Mouse (Mus musculus): ENCODE measurements around the gene Pacs1.
"Not testable (repeated sequence)": the region's sequence is repeated elsewhere in the genome, so short reads cannot be mapped to it uniquely, and the experiment has no call there.

DNA sequence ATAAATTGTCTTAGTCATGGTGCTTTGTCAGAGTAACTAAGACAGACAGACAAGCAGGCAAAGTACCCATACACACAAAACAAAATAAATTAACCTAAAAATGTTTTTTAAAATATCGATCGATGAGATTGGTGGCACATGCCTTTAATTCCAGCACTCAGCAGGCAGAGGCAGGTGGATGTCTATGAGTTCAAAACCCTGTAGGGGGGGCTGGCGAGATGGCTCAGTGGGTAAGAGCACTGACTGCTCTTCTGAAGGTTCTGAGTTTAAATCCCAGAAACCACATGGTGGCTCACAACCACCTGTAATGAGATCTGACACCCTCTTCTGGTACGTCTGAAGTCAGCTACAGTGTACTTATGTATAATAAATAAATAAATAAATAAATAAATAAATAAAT is 72.3 kb downstream of the Pacs1 start:
- not testable (repeated sequence) for TF ChIP-seq CTCF (IDR thresholded peaks at IDR 0.05; ENCODE audit: borderline replicate concordance, insufficient read depth, low read length); POLR2A (IDR thresholded peaks at IDR 0.05; ENCODE audit: low read depth, low read length)

Data from embryonic fibroblast, embryonic 13.5 days (primary cell).